Mouse (Mus musculus) megakaryocyte, embryonic 14.5 days (primary cell): ENCODE data around the gene Disc1.

Experiments
- FLI1 ChIP-seq: IDR thresholded peaks from 2 replicates; pipeline ENCODE4 v1.6.1; 2012; ENCODE audit warnings: low read length, inconsistent platforms, mixed read lengths
- GATA1 ChIP-seq: IDR thresholded peaks from 3 replicates; pipeline ENCODE4 v1.6.1; 2012; ENCODE audit warnings: mixed read lengths, low read length, inconsistent platforms, borderline replicate concordance

DNA sequence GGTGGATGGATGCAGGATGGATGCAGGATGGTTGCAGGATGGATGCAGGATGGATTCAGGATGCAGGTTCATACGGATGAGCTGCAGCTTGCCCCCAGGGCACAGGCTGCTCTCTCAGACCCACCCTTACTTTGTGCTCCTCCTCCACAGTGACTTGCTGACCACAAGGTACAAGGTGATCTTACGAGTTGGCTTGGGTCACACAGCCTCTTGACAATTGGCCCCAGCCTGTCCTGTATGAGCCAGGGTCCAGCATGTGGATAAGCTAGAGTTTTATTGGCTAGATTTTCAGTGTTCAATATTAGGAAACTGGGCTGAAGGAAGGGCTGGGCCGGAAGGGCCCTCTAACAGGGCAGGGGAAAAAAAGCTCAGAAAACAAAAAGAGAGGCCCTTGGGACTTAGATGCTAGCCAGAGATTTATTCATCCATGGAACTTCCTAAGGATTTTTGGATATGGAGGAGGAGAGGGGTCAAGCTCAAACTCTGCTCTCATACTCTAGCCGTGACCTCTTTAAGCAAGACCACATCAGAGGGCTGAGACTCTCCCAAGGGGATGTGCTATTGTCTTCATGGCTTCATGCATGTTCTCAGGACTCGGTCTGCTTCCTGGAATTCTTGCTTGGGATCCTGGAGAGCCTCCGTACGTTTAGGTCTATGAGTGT is 143.5 kb downstream of the Disc1 start:
- TF ChIP-seq GATA1 (no peak), FLI1 (no peak)
